Mouse (Mus musculus) forebrain, embryonic 16.5 days (tissue): ENCODE measurements at regions not wholly inside any gene's neighbourhood (a gene's known extent, or its start where the extent isn't known, plus 50 kb on each side); places are given as distances from the start of the nearest gene placed in this dataset.
A peak's percentile ranks its signal among the peaks of the same experiment; 100 is the strongest.

Experiments used
- ATAC-seq: fragments of 200-750 bp; cut with Nextera tagmentation; 2 replicates; pipeline ENCODE4 v1.8.0; 2017; ENCODE audit warnings: mild to moderate bottlenecking, moderate library complexity
- H3K27ac ChIP-seq: fragments of 300-500 bp; sonication (generic); 2 replicates; pipeline ENCODE4 v1.5.1; 2014; ENCODE audit warnings: low read length, control low read depth
- H3K27me3 ChIP-seq: fragments of 300-500 bp; sonication (generic); replicated peaks from 2 replicates; pipeline ENCODE4 v1.6.1; 2014; ENCODE audit warnings: low read length; ENCODE audit not compliant: control insufficient read depth, insufficient read depth
- H3K36me3 ChIP-seq: fragments of 300-500 bp; sonication (generic); 2 replicates; pipeline ENCODE4 v1.6.1; 2014; ENCODE audit not compliant: control insufficient read depth, insufficient read depth
- H3K4me1 ChIP-seq: fragments of 300-500 bp; sonication (generic); replicated peaks from 2 replicates; pipeline ENCODE4 v1.6.1; 2014; ENCODE audit warnings: low read length; ENCODE audit not compliant: control insufficient read depth, insufficient read depth
- H3K4me2 ChIP-seq: fragments of 300-500 bp; sonication (generic); 2 replicates; pipeline ENCODE4 v1.6.1; 2014; ENCODE audit warnings: mild to moderate bottlenecking, low read length, control low read depth
- H3K4me3 ChIP-seq: fragments of 300-500 bp; sonication (generic); replicated peaks from 2 replicates; pipeline ENCODE4 v1.5.1; 2014; ENCODE audit warnings: mild to moderate bottlenecking, low read length, control low read depth
- H3K9ac ChIP-seq: fragments of 300-500 bp; sonication (generic); replicated peaks from 2 replicates; pipeline ENCODE4 v1.6.1; 2014; ENCODE audit warnings: low read depth, low read length, control low read depth
- H3K9me3 ChIP-seq: fragments of 300-500 bp; sonication (generic); 2 replicates; pipeline ENCODE4 v1.6.1; 2016; ENCODE audit warnings: low read length; ENCODE audit not compliant: control insufficient read depth
- whole genome bisulfite sequencing: fragments of 180-500 bp; shearing (Covaris S2); extraction: QIAGEN DNeasy Blood & Tissue Kit; methylation state at CpG from one replicate; pipeline ENCODE4 v1.1.7; 2014; 5-methylcytosine and 5-hydroxymethylcytosine counted together

- Histone ChIP-seq H3K36me3 (no peaks in the 10 kb centered on the region), H3K9me3 (no peaks in the 10 kb centered on the region), H3K9ac (no peak overlapping the region), H3K4me2 (no peak overlapping the region), H3K27ac (no peak overlapping the region), H3K4me3 (no peak overlapping the region), H3K27me3 (no peaks in the 10 kb centered on the region), H3K4me1 (no peaks in the 10 kb centered on the region)
- ATAC-seq: no peak
- 83% methylated on average over 2 of the region's 2 CpGs for WGBS
These were observed 243.9 kb downstream of the En1 start for GRCm38 (mm10) chr1:120846146-120846545.

GRCm38 (mm10) chr1:120851860-120852503 is 249.8 kb downstream of the En1 start:
- Histone ChIP-seq H3K9ac (no peak overlapping the region), H3K36me3 (no peaks in the 10 kb centered on the region), H3K4me1 (peaks cover 5% of the 10 kb centered on the region; the same call in 1 of the 2 replicates), H3K27me3 (no peaks in the 10 kb centered on the region), H3K9me3 (no peaks in the 10 kb centered on the region), H3K4me2 (no peak overlapping the region), H3K27ac (no peak overlapping the region), H3K4me3 (no peak overlapping the region)
- WGBS: 44% methylated on average over 6 of the region's 6 CpGs
- ATAC-seq: peak; percentile 79

- no peak for ATAC-seq
- WGBS: 64% methylated on average over 5 of the region's 5 CpGs
- no peaks in the 10 kb centered on the region for H3K36me3 ChIP-seq
These were observed 255.3 kb downstream of the En1 start for GRCm38 (mm10) chr1:120857566-120857965.

GRCm38 (mm10) chr1:120859546-120859945 is 257.3 kb downstream of the En1 start:
- Histone ChIP-seq H3K4me1 (no peaks in the 10 kb centered on the region), H3K4me2 (no peak overlapping the region), H3K9me3 (no peaks in the 10 kb centered on the region), H3K4me3 (no peak overlapping the region), H3K27ac (no peak overlapping the region), H3K36me3 (no peaks in the 10 kb centered on the region), H3K9ac (no peak overlapping the region), H3K27me3 (no peaks in the 10 kb centered on the region)
- ATAC-seq: no peak
- 78% methylated on average over 5 of the region's 5 CpGs for WGBS

More at GRCm38 (mm10) chr1:120857566-120857965, 255.3 kb downstream of the En1 start:
- Histone ChIP-seq H3K4me1 (no peaks in the 10 kb centered on the region), H3K4me3 (no peak overlapping the region), H3K4me2 (no peak overlapping the region), H3K9ac (no peak overlapping the region), H3K27ac (no peak overlapping the region), H3K27me3 (no peaks in the 10 kb centered on the region), H3K9me3 (no peaks in the 10 kb centered on the region)

GRCm38 (mm10) chr1:120872554-120872953 is 270.3 kb downstream of the En1 start:
- no peak overlapping the region for H3K4me3 ChIP-seq
- no peak overlapping the region for H3K27ac ChIP-seq
- no peaks in the 10 kb centered on the region for H3K4me1 ChIP-seq
- H3K27me3 ChIP-seq: no peaks in the 10 kb centered on the region
- no peak overlapping the region for H3K9ac ChIP-seq
- H3K4me2 ChIP-seq: no peak overlapping the region
- 28% methylated on average over 7 of the region's 7 CpGs for WGBS
- H3K36me3 ChIP-seq: no peaks in the 10 kb centered on the region
- H3K9me3 ChIP-seq: no peaks in the 10 kb centered on the region
- ATAC-seq: no peak

GRCm38 (mm10) chr1:120882959-120883549 is 280.8 kb downstream of the En1 start:
- peak; percentile 64 for ATAC-seq

GRCm38 (mm10) chr1:120883632-120884031 is 281.4 kb downstream of the En1 start:
- Histone ChIP-seq H3K36me3 (no peaks in the 10 kb centered on the region), H3K4me1 (peaks cover 17% of the 10 kb centered on the region), H3K27ac (no peak overlapping the region), H3K9me3 (no peaks in the 10 kb centered on the region), H3K9ac (no peak overlapping the region), H3K27me3 (no peaks in the 10 kb centered on the region), H3K4me3 (no peak overlapping the region), H3K4me2 (no peak overlapping the region; the same call in 1 of the 2 replicates)
- 26% methylated on average over 9 of the region's 9 CpGs for WGBS
- ATAC-seq: peak; percentile 77

More at GRCm38 (mm10) chr1:120882959-120883549, 280.8 kb downstream of the En1 start:
- WGBS: 46% methylated on average over 10 of the region's 10 CpGs
- no peak overlapping the region for H3K4me3 ChIP-seq
- H3K4me2 ChIP-seq: no peak overlapping the region; the same call in 1 of the 2 replicates
- no peaks in the 10 kb centered on the region for H3K36me3 ChIP-seq
- peaks cover 17% of the 10 kb centered on the region for H3K4me1 ChIP-seq
- no peaks in the 10 kb centered on the region for H3K27me3 ChIP-seq
- 0 out of 2 replicates have a peak overlapping the region, but pooled peaks have one; percentile 4 for H3K27ac ChIP-seq
- no peaks in the 10 kb centered on the region for H3K9me3 ChIP-seq
- H3K9ac ChIP-seq: no peak overlapping the region

GRCm38 (mm10) chr1:120910801-120911200 is 308.6 kb downstream of the En1 start:
- no peak overlapping the region for H3K27ac ChIP-seq
- no peaks in the 10 kb centered on the region for H3K9me3 ChIP-seq
- H3K36me3 ChIP-seq: no peaks in the 10 kb centered on the region
- WGBS: 69% methylated on average over 6 of the region's 6 CpGs
- ATAC-seq: no peak
- H3K4me1 ChIP-seq: peaks cover 9% of the 10 kb centered on the region
- no peak overlapping the region for H3K4me3 ChIP-seq
- H3K4me2 ChIP-seq: no peak overlapping the region
- H3K9ac ChIP-seq: no peak overlapping the region
- H3K27me3 ChIP-seq: 0 out of 2 replicates have a peak, but pooled peaks cover 2% of the 10 kb centered on the region

GRCm38 (mm10) chr1:120911962-120912670 is 309.9 kb downstream of the En1 start:
- no peak overlapping the region for H3K27ac ChIP-seq
- H3K4me2 ChIP-seq: 0 out of 2 replicates have a peak overlapping the region, but pooled peaks have one; percentile 10
- H3K9ac ChIP-seq: no peak overlapping the region
- no peaks in the 10 kb centered on the region for H3K36me3 ChIP-seq
- H3K4me1 ChIP-seq: peaks cover 9% of the 10 kb centered on the region
- H3K27me3 ChIP-seq: 0 out of 2 replicates have a peak, but pooled peaks cover 2% of the 10 kb centered on the region
- H3K4me3 ChIP-seq: no peak overlapping the region
- WGBS: 24% methylated on average over 8 of the region's 8 CpGs
- peak; percentile 74 for ATAC-seq
- H3K9me3 ChIP-seq: no peaks in the 10 kb centered on the region
